Mouse (Mus musculus): ENCODE results near the gene Fkbp15. TPM values are rescaled to one million over a fixed set of nuclear protein-coding genes. Genes with fewer than 3 reads are reported as not detected.

Gene Fkbp15
- polyA plus RNA-seq, 1 experiment from 2014 or later = 24.9 TPM

- Histone ChIP-seq H3K4me3 (replicated peaks) (no peak overlapping the region), H3K27ac (no peak overlapping the region), H3K36me3 (no peaks in the 10 kb centered on the region), H3K9me3 (no peaks in the 10 kb centered on the region), H3K4me1 (peaks cover 10% of the 10 kb centered on the region), H3K9ac (no peak overlapping the region), H3K27me3 (replicated peaks) (no peaks in the 10 kb centered on the region), H3K4me2 (no peak overlapping the region)
- 89% methylated on average over 9 of the region's 9 CpGs for WGBS
- ATAC-seq (ENCODE audit: insufficient read depth, low FRiP score, low read depth) = no peak
Observed at GRCm38 (mm10) chr4:62290816-62291505, 69.4 kb downstream of the Fkbp15 start.

DNA sequence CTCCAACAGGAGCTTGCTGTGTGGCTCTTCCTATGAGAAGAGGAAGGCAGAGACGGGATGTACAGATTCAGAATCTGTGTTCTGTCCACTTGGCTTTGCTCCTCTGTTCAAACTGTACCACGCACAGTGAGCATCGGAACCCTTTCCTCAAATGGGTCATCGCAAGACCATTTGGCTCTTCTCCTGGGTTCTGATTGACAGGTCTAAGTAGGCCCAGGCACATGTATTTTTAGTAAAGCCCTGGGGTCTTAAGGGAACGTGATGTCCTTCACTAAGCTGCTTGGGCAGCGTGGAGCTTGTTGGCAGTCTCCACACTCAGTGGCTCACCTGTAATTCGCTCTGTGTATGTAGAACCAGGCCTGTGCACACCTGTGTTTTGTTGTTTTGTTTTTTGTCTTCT lies 71.1 kb downstream of the Fkbp15 start:
- Histone ChIP-seq H3K27ac (no peak overlapping the region), H3K4me2 (no peak overlapping the region), H3K9me3 (no peaks in the 10 kb centered on the region), H3K36me3 (no peaks in the 10 kb centered on the region), H3K9ac (no peak overlapping the region), H3K4me3 (replicated peaks) (no peak overlapping the region), H3K27me3 (replicated peaks) (no peaks in the 10 kb centered on the region), H3K4me1 (peaks cover 10% of the 10 kb centered on the region)
- ATAC-seq (ENCODE audit: insufficient read depth, low FRiP score, low read depth) = no peak
- 83% methylated on average over 7 of the region's 7 CpGs for WGBS

DNA sequence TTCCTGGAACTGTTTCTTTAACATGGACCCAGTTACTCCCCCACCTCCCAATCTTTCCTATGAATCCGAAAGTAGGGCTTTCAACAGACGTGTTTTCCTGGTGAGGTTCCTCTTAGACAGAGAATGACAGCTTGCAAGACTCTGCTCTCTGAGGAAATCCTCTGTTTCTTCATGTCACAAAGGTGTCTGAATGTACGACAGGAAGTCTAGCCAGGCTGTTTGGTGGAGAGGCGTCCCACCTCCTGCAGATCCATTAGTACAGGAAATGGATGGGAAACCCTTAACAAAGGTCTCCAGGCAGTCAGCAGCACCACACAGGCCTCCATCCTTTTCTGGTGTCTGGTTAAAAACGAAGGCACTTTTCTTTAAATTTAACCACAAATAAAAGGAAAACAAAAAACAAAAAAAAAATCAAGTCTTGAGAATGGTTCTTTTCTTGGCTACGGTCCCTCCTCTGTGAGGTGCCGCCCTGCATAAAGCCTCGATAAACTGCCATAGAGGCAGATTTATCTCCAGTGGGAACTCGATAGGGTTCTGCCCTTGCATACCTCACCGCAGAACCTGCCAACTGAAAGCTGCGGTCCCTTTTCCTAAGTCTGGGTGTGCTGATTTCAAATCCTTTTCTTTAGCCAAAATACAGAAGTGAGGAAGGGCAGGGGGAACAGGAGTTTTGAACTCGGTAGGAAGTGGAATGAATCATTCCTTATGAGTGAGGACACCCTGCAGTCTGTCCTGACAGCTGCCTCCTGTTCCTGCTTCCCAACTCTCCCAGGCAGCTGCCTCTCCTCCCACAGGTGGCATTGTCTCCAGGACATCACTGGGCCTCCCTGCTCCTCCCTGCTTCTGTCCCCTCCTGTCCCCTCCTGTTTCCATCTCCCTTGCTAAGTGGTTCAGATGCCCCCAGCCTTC lies 73.1 kb downstream of the Fkbp15 start:
- Histone ChIP-seq H3K36me3 (no peaks in the 10 kb centered on the region), H3K4me1 (peaks cover 10% of the 10 kb centered on the region), H3K27me3 (replicated peaks) (no peaks in the 10 kb centered on the region), H3K9ac (no peak overlapping the region; the same call in 1 of the 2 replicates), H3K9me3 (no peaks in the 10 kb centered on the region), H3K4me3 (replicated peaks) (peak overlapping the region; percentile 77), H3K4me2 (peak overlapping the region; percentile 79), H3K27ac (peak overlapping the region; percentile 73; the same call in 1 of the 2 replicates)
- no peak for ATAC-seq (ENCODE audit: insufficient read depth, low FRiP score, low read depth)
- WGBS = 8% methylated on average over 12 of the region's 12 CpGs

DNA sequence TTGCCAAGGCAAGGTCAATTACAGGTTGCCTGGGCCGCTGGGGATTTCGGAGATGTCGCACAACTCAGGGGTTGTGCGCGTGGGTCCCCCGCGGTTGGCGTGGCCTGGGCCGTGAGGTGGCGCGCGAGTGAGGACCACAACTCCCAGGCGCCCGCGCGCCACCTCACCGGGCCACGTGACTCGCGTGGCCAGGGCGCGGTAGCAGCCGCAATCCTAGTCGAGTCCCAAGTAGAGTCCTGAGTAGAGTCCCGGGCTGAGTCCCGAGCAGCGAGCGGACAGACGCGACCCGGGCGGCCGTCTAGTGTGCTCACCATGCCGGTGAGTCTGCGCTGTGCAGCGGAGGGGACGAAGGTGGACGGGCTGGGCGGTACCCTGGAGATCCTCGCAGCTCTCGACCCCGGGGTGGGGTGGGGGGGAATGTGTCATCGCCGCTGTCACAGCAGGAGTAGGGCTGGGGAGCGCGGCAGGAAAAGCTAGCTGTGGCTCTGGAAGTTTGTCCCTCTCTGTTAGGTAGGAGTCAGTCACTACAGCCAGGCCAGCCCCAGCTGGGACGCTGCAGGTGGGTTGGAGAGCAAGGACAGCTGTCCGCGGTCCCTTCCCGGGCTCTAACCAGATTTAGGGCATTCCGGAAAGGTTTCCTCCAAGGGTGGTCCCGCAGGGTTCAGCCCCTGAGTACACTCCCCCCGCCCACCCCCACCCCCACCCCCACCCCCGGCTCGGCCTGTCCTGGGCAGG lies 73.9 kb downstream of the Fkbp15 start:
- Histone ChIP-seq H3K36me3 (no peaks in the 10 kb centered on the region), H3K9ac (peak overlapping the region; percentile 52; the same call in 1 of the 2 replicates), H3K4me1 (peaks cover 10% of the 10 kb centered on the region), H3K27me3 (replicated peaks) (no peaks in the 10 kb centered on the region), H3K4me2 (peak overlapping the region; percentile 79), H3K9me3 (no peaks in the 10 kb centered on the region), H3K4me3 (replicated peaks) (peak overlapping the region; percentile 77), H3K27ac (peak overlapping the region; percentile 73)
- WGBS = under 1% methylated on average over 55 of the region's 55 CpGs
- peak; percentile 87 for ATAC-seq (ENCODE audit: insufficient read depth, low FRiP score, low read depth)

DNA sequence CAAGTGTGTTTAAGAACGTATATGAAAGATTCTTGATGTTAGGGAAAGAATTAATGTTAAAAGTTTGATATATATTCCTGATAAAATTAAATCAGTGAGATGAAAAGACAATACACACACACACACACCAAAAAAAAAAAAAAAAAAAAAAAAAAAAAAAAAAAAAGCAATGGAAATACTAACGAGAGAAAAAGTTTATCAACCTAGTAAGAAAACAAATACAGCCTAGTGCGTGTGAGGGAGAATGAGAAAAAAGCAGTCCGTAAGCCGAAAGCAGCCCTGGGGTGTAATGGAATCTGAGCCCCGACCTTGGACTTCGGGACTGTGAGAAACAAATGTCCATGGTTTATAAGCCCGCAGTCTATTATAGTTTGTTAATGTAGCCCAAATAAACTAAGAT lies 74.8 kb downstream of the Fkbp15 start:
- H3K9ac ChIP-seq = no peak overlapping the region
- H3K27me3 ChIP-seq (replicated peaks) = no peaks in the 10 kb centered on the region
- ATAC-seq (ENCODE audit: insufficient read depth, low FRiP score, low read depth) = no peak
- H3K4me3 ChIP-seq (replicated peaks) = no peak overlapping the region; the same call in 1 of the 2 replicates
- H3K27ac ChIP-seq = no peak overlapping the region
- H3K4me2 ChIP-seq = peak overlapping the region; percentile 79
- H3K36me3 ChIP-seq = no peaks in the 10 kb centered on the region
- 64% methylated on average over 8 of the region's 8 CpGs for WGBS
- no peaks in the 10 kb centered on the region for H3K9me3 ChIP-seq
- H3K4me1 ChIP-seq = peaks cover 10% of the 10 kb centered on the region

DNA sequence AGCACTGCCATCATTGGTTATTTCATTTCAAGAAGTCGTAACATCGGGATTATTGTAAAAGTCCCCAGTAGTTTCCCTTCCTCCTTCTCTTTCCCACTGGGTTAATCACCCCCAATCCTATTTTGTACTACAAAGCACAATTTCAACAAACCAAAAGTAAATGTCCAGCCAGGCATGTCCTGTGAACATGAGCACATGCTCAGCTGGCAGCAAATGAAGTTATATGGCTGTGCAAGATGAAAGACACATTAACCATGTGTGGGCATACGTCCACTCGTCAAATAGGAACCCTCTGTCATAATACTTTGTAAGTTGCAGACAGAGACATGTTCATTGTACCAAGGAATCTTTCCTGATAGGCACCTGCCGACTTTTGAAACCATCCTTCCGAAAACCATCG lies 77.4 kb downstream of the Fkbp15 start:
- H3K4me1 ChIP-seq = peaks cover 10% of the 10 kb centered on the region
- no peak overlapping the region for H3K27ac ChIP-seq
- H3K9me3 ChIP-seq = no peaks in the 10 kb centered on the region
- H3K9ac ChIP-seq = no peak overlapping the region
- H3K4me2 ChIP-seq = no peak overlapping the region
- H3K36me3 ChIP-seq = no peaks in the 10 kb centered on the region
- H3K27me3 ChIP-seq (replicated peaks) = no peaks in the 10 kb centered on the region
- H3K4me3 ChIP-seq (replicated peaks) = no peak overlapping the region
- ATAC-seq (ENCODE audit: insufficient read depth, low FRiP score, low read depth) = no peak
- 82% methylated on average over 7 of the region's 7 CpGs for WGBS

DNA sequence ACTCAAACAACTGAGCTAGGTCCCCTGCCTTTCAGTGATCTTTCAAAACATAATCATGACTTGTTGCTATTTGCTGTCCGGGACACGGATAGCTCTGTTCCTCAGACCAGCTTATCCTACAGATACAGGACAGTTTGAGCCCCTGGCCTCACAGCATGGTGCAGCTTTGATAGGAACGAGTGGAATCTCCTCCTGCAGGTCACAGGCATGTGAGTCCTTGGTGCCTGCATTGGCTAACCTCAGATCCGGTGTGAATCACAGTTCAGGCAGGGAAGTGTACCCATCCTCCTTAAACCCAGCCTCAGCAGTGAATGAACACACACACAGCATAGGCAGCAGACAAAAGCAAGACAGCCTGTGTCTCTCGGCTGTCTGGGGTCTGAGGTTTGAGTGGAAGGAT lies 79.0 kb downstream of the Fkbp15 start:
- ATAC-seq (ENCODE audit: insufficient read depth, low FRiP score, low read depth) = no peak
- no peaks in the 10 kb centered on the region for H3K9me3 ChIP-seq

DNA sequence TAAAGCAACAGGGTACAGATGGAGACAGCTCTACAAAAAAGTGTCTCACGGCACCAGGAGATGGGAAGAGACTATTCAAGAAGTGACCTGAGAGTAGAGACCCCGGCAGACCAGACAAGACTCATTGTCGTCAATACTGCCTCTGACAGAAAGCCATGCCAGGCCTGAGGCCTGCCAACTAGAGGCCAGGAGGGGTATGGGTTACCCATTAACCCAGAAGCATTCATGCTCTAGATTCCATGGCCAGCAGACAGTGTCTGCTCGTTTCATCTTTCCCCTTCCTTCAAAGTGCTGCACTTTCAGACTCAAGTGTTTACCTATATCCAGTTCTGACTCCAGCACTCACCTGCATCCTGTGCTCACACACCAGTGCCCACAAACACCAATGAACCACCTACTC lies 82.3 kb downstream of the Fkbp15 start:
- Histone ChIP-seq H3K9ac (no peak overlapping the region), H3K4me2 (no peak overlapping the region), H3K4me1 (no peaks in the 10 kb centered on the region), H3K27me3 (replicated peaks) (no peaks in the 10 kb centered on the region), H3K9me3 (no peaks in the 10 kb centered on the region), H3K4me3 (replicated peaks) (no peak overlapping the region), H3K36me3 (no peaks in the 10 kb centered on the region), H3K27ac (no peak overlapping the region)
- 58% methylated on average over 4 of the region's 4 CpGs for WGBS
- no peak for ATAC-seq (ENCODE audit: insufficient read depth, low FRiP score, low read depth)

More for the DNA sequence above, 79.0 kb downstream of the Fkbp15 start:
- H3K4me2 ChIP-seq = no peak overlapping the region
- no peaks in the 10 kb centered on the region for H3K27me3 ChIP-seq (replicated peaks)
- 60% methylated on average over 5 of the region's 5 CpGs for WGBS
- H3K4me1 ChIP-seq = no peaks in the 10 kb centered on the region
- no peak overlapping the region for H3K27ac ChIP-seq
- H3K36me3 ChIP-seq = no peaks in the 10 kb centered on the region
- no peak overlapping the region for H3K9ac ChIP-seq
- H3K4me3 ChIP-seq (replicated peaks) = no peak overlapping the region

GRCm38 (mm10) chr4:62277222-62277621 lies 83.1 kb downstream of the Fkbp15 start:
- 73% methylated on average over 3 of the region's 3 CpGs for WGBS
- no peak overlapping the region for H3K4me3 ChIP-seq (replicated peaks)
- H3K4me1 ChIP-seq = no peaks in the 10 kb centered on the region
- no peak for ATAC-seq (ENCODE audit: insufficient read depth, low FRiP score, low read depth)
- H3K27ac ChIP-seq = no peak overlapping the region
- no peaks in the 10 kb centered on the region for H3K27me3 ChIP-seq (replicated peaks)
- no peaks in the 10 kb centered on the region for H3K36me3 ChIP-seq
- H3K4me2 ChIP-seq = no peak overlapping the region
- H3K9me3 ChIP-seq = no peaks in the 10 kb centered on the region
- no peak overlapping the region for H3K9ac ChIP-seq

- Histone ChIP-seq H3K9me3 (no peaks in the 10 kb centered on the region), H3K4me2 (no peak overlapping the region), H3K4me3 (replicated peaks) (no peak overlapping the region), H3K27me3 (replicated peaks) (no peaks in the 10 kb centered on the region), H3K27ac (no peak overlapping the region), H3K4me1 (no peaks in the 10 kb centered on the region), H3K36me3 (no peaks in the 10 kb centered on the region), H3K9ac (no peak overlapping the region)
- 73% methylated on average over 10 of the region's 10 CpGs for WGBS
- no peak for ATAC-seq (ENCODE audit: insufficient read depth, low FRiP score, low read depth)
Observed at GRCm38 (mm10) chr4:62276642-62277041, 83.7 kb downstream of the Fkbp15 start.

GRCm38 (mm10) chr4:62274841-62275536 lies 85.4 kb downstream of the Fkbp15 start:
- Histone ChIP-seq H3K9ac (no peak overlapping the region), H3K4me2 (no peak overlapping the region), H3K36me3 (no peaks in the 10 kb centered on the region), H3K9me3 (no peaks in the 10 kb centered on the region), H3K4me1 (no peaks in the 10 kb centered on the region), H3K4me3 (replicated peaks) (no peak overlapping the region), H3K27ac (no peak overlapping the region), H3K27me3 (replicated peaks) (no peaks in the 10 kb centered on the region)
- no peak for ATAC-seq (ENCODE audit: insufficient read depth, low FRiP score, low read depth)
- 40% methylated on average over 12 of the region's 12 CpGs for WGBS

All from stomach, embryonic 15.5 days (tissue).